Mouse (Mus musculus): Measurements from ENCODE around the gene Rprd1b. TPM values are rescaled to one million over a fixed set of nuclear protein-coding genes. Genes with fewer than 3 reads are reported as not detected.

Gene Rprd1b
- polyA plus RNA-seq, 1 experiment from 2014 or later: 39.3 TPM

- no peak overlapping the region for H3K4me3 ChIP-seq
- no peaks in the 10 kb centered on the region for H3K27me3 ChIP-seq
- H3K4me1 ChIP-seq: peaks cover 16% of the 10 kb centered on the region
- no peak for ATAC-seq (ENCODE audit: insufficient number of reproducible peaks, low FRiP score, low TSS enrichment, low read depth)
- H3K9me3 ChIP-seq: no peaks in the 10 kb centered on the region
- WGBS: 59% methylated on average over 6 of the region's 6 CpGs
- no peaks in the 10 kb centered on the region for H3K36me3 ChIP-seq
- no peak overlapping the region for H3K4me2 ChIP-seq
- no peak overlapping the region for H3K9ac ChIP-seq
- H3K27ac ChIP-seq: no peak overlapping the region
These were observed 141.1 kb downstream of the Rprd1b start for GRCm38 (mm10) chr2:158169351-158169750.

GRCm38 (mm10) chr2:158169771-158170170 is 141.5 kb downstream of the Rprd1b start:
- Histone ChIP-seq H3K4me3 (no peak overlapping the region), H3K27ac (no peak overlapping the region), H3K27me3 (no peaks in the 10 kb centered on the region), H3K36me3 (no peaks in the 10 kb centered on the region), H3K4me1 (peaks cover 16% of the 10 kb centered on the region), H3K9ac (no peak overlapping the region), H3K4me2 (no peak overlapping the region), H3K9me3 (no peaks in the 10 kb centered on the region)
- no peak for ATAC-seq (ENCODE audit: insufficient number of reproducible peaks, low FRiP score, low TSS enrichment, low read depth)
- WGBS: 86% methylated on average over 7 of the region's 7 CpGs

- no peak overlapping the region for H3K9ac ChIP-seq
- no peaks in the 10 kb centered on the region for H3K36me3 ChIP-seq
- H3K4me3 ChIP-seq: no peak overlapping the region
- WGBS: 85% methylated on average over 2 of the region's 2 CpGs
- H3K27ac ChIP-seq: no peak overlapping the region
- no peak overlapping the region for H3K4me2 ChIP-seq
- no peak for ATAC-seq (ENCODE audit: insufficient number of reproducible peaks, low FRiP score, low TSS enrichment, low read depth)
- H3K9me3 ChIP-seq: no peaks in the 10 kb centered on the region
- no peaks in the 10 kb centered on the region for H3K27me3 ChIP-seq
- peaks cover 16% of the 10 kb centered on the region for H3K4me1 ChIP-seq
These were observed 142.1 kb downstream of the Rprd1b start for GRCm38 (mm10) chr2:158170394-158170793.

- no peak overlapping the region for H3K27ac ChIP-seq
- no peak for ATAC-seq (ENCODE audit: insufficient number of reproducible peaks, low FRiP score, low TSS enrichment, low read depth)
- 75% methylated on average over 5 of the region's 5 CpGs for WGBS
- no peaks in the 10 kb centered on the region for H3K36me3 ChIP-seq
- no peaks in the 10 kb centered on the region for H3K9me3 ChIP-seq
- no peak overlapping the region for H3K9ac ChIP-seq
- H3K4me2 ChIP-seq: no peak overlapping the region
- peaks cover 10% of the 10 kb centered on the region for H3K4me1 ChIP-seq
- no peaks in the 10 kb centered on the region for H3K27me3 ChIP-seq
- H3K4me3 ChIP-seq: no peak overlapping the region
These were observed 146.1 kb downstream of the Rprd1b start for GRCm38 (mm10) chr2:158174438-158174837.

- Histone ChIP-seq H3K27me3 (no peaks in the 10 kb centered on the region), H3K9ac (no peak overlapping the region), H3K36me3 (no peaks in the 10 kb centered on the region), H3K4me2 (no peak overlapping the region), H3K9me3 (no peaks in the 10 kb centered on the region), H3K4me3 (no peak overlapping the region), H3K27ac (no peak overlapping the region), H3K4me1 (peaks cover 15% of the 10 kb centered on the region)
- ATAC-seq (ENCODE audit: insufficient number of reproducible peaks, low FRiP score, low TSS enrichment, low read depth): no peak
- 86% methylated on average over 15 of the region's 15 CpGs for WGBS
These were observed 146.7 kb downstream of the Rprd1b start for GRCm38 (mm10) chr2:158174958-158175357.

GRCm38 (mm10) chr2:158175433-158175832 is 147.1 kb downstream of the Rprd1b start:
- no peak for ATAC-seq (ENCODE audit: insufficient number of reproducible peaks, low FRiP score, low TSS enrichment, low read depth)
- 71% methylated on average over 3 of the region's 3 CpGs for WGBS
- no peaks in the 10 kb centered on the region for H3K36me3 ChIP-seq
- H3K4me3 ChIP-seq: no peak overlapping the region
- H3K27me3 ChIP-seq: no peaks in the 10 kb centered on the region
- H3K9ac ChIP-seq: no peak overlapping the region
- peaks cover 16% of the 10 kb centered on the region for H3K4me1 ChIP-seq
- H3K27ac ChIP-seq: no peak overlapping the region
- no peaks in the 10 kb centered on the region for H3K9me3 ChIP-seq
- no peak overlapping the region for H3K4me2 ChIP-seq

GRCm38 (mm10) chr2:158176763-158177162 is 148.5 kb downstream of the Rprd1b start:
- Histone ChIP-seq H3K4me3 (no peak overlapping the region), H3K9ac (no peak overlapping the region), H3K9me3 (no peaks in the 10 kb centered on the region), H3K4me1 (peaks cover 16% of the 10 kb centered on the region), H3K4me2 (no peak overlapping the region), H3K36me3 (no peaks in the 10 kb centered on the region), H3K27me3 (no peaks in the 10 kb centered on the region), H3K27ac (no peak overlapping the region)
- WGBS: 91% methylated on average over 9 of the region's 9 CpGs
- no peak for ATAC-seq (ENCODE audit: insufficient number of reproducible peaks, low FRiP score, low TSS enrichment, low read depth)

GRCm38 (mm10) chr2:158177574-158177973 is 149.3 kb downstream of the Rprd1b start:
- no peaks in the 10 kb centered on the region for H3K9me3 ChIP-seq
- no peaks in the 10 kb centered on the region for H3K27me3 ChIP-seq
- H3K36me3 ChIP-seq: no peaks in the 10 kb centered on the region
- ATAC-seq (ENCODE audit: insufficient number of reproducible peaks, low FRiP score, low TSS enrichment, low read depth): no peak
- H3K4me1 ChIP-seq: peaks cover 16% of the 10 kb centered on the region
- H3K4me2 ChIP-seq: no peak overlapping the region
- no peak overlapping the region for H3K27ac ChIP-seq
- WGBS: 72% methylated on average over 3 of the region's 3 CpGs
- H3K4me3 ChIP-seq: no peak overlapping the region
- H3K9ac ChIP-seq: no peak overlapping the region

- ATAC-seq (ENCODE audit: insufficient number of reproducible peaks, low FRiP score, low TSS enrichment, low read depth): no peak
- Histone ChIP-seq H3K27me3 (no peaks in the 10 kb centered on the region), H3K4me3 (no peak overlapping the region), H3K36me3 (no peaks in the 10 kb centered on the region), H3K4me2 (no peak overlapping the region), H3K27ac (no peak overlapping the region), H3K9ac (no peak overlapping the region), H3K4me1 (peaks cover 16% of the 10 kb centered on the region), H3K9me3 (no peaks in the 10 kb centered on the region)
- WGBS: 69% methylated on average over 4 of the region's 4 CpGs
These were observed 149.8 kb downstream of the Rprd1b start for GRCm38 (mm10) chr2:158178139-158178538.

GRCm38 (mm10) chr2:158178696-158179369 is 150.5 kb downstream of the Rprd1b start:
- Histone ChIP-seq H3K4me3 (peak overlapping the region; percentile 37), H3K9ac (peak overlapping the region; percentile 23), H3K9me3 (no peaks in the 10 kb centered on the region), H3K4me1 (peaks cover 16% of the 10 kb centered on the region), H3K27me3 (no peaks in the 10 kb centered on the region), H3K36me3 (no peaks in the 10 kb centered on the region), H3K4me2 (peak overlapping the region; percentile 52), H3K27ac (peak overlapping the region; percentile 50; the same call in 1 of the 2 replicates)
- 13% methylated on average over 15 of the region's 19 CpGs for WGBS
- peak; percentile 75; the same call in 1 of the 2 replicates for ATAC-seq (ENCODE audit: insufficient number of reproducible peaks, low FRiP score, low TSS enrichment, low read depth)

- peak overlapping the region; percentile 50; the same call in 1 of the 2 replicates for H3K27ac ChIP-seq
- H3K4me3 ChIP-seq: peak overlapping the region; percentile 37
- peaks cover 16% of the 10 kb centered on the region for H3K4me1 ChIP-seq
- H3K27me3 ChIP-seq: no peaks in the 10 kb centered on the region
- H3K9ac ChIP-seq: peak overlapping the region; percentile 23
- H3K9me3 ChIP-seq: no peaks in the 10 kb centered on the region
- H3K36me3 ChIP-seq: no peaks in the 10 kb centered on the region
- ATAC-seq (ENCODE audit: insufficient number of reproducible peaks, low FRiP score, low TSS enrichment, low read depth): no peak; the same call in 1 of the 2 replicates
- 21% methylated on average over 18 of the region's 18 CpGs for WGBS
- H3K4me2 ChIP-seq: peak overlapping the region; percentile 52
These were observed 151.2 kb downstream of the Rprd1b start for GRCm38 (mm10) chr2:158179370-158180111.

- 47% methylated on average over 9 of the region's 9 CpGs for WGBS
- no peak overlapping the region for H3K9ac ChIP-seq
- no peak overlapping the region for H3K27ac ChIP-seq
- H3K4me2 ChIP-seq: no peak overlapping the region
- no peaks in the 10 kb centered on the region for H3K9me3 ChIP-seq
- no peaks in the 10 kb centered on the region for H3K27me3 ChIP-seq
- H3K4me3 ChIP-seq: no peak overlapping the region
- ATAC-seq (ENCODE audit: insufficient number of reproducible peaks, low FRiP score, low TSS enrichment, low read depth): no peak
- H3K36me3 ChIP-seq: no peaks in the 10 kb centered on the region
- peaks cover 16% of the 10 kb centered on the region for H3K4me1 ChIP-seq
These were observed 152.5 kb downstream of the Rprd1b start for GRCm38 (mm10) chr2:158180797-158181196.

Data from limb, embryonic 15.5 days (tissue).